Mouse (Mus musculus) CD4-positive, CD25-positive, alpha-beta regulatory T cell, adult 2 months (primary cell): ENCODE results near the gene Dnah5.
"Not testable (repeated sequence)": the region's sequence is repeated elsewhere in the genome, so short reads cannot be mapped to it uniquely, and the experiment has no call there.

Source experiments
- DNase-seq: peaks from one replicate; pipeline ENCODE4 v3.0.0-alpha.2; 2012; ENCODE audit warnings: low read depth, low spot score

Gene Dnah5

DNA sequence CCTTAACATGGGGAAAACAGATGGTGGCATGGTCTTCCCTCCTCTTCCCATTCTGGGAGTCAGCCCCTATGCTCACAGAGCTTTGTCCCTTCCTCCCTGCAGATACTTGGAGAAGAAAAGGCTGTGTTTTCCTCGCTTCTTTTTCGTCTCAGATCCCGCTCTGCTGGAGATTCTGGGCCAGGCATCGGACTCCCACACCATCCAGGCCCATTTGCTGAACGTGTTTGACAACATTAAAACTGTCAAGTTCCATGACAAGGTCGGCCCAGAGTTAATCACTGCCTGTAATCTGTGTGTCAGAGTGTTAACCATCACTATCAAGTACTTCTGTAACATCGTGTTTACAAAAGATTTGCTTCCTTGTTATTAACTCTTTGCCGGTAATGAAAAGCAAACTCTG, 103.6 kb downstream of the Dnah5 start:
- DNase-seq, result no peak

DNA sequence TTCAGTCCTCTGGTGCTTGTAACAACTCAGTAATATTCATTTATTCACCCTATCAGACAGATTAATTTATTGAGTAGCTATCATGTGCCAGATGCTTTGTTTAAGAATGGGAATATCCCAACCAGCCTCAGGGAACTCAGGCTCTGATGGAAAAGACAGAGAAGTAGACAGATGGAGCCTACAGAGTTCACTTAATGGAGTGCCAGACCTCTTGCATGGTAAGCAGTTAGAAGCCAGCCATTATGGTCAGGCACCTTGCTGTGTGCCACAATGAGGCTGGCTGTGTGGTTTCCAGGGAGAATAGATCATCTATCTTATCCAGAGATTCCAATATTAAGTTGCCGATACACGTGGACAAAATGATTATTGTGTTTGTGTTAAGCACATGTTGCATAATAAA, 104.3 kb downstream of the Dnah5 start:
- no peak for DNase-seq

DNA sequence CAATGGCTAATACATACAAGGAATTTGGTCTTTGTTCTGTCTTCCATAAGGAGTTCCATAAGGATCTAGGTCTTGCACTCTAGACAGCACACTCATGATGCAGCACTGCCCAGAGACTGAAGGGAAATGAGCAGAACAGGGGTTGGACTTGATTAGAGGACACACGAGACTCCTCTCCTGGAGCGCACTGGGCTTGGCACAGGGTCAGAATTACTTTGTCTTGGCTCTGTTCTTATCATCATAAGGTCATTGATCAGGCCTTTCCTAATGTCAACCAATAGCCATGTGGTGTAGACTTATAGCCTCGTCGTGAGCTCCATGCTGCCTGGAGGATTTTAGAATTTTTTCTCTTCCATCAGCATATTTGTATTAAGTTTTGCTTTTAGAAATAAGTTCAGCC, 107.0 kb downstream of the Dnah5 start:
- no peak for DNase-seq

DNA sequence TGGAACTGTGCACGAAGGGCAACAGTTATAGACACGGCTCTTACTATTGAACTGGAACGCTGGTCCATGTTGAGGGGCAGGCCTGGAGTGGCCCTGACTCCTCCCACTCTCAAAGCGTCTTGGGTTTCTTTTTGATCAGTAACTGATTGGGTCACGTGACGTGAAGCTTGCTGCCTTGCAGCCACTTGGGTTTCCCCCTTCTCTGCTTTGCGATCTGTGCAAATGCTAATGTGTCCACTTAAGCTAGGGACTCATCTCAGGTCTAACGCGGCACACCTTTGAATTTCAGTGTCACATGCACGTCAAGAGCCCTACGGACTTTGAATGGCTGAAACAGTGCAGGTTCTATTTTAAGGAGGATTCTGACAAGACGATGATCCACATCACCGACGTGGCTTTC, 109.9 kb downstream of the Dnah5 start:
- DNase-seq, result no peak

DNA sequence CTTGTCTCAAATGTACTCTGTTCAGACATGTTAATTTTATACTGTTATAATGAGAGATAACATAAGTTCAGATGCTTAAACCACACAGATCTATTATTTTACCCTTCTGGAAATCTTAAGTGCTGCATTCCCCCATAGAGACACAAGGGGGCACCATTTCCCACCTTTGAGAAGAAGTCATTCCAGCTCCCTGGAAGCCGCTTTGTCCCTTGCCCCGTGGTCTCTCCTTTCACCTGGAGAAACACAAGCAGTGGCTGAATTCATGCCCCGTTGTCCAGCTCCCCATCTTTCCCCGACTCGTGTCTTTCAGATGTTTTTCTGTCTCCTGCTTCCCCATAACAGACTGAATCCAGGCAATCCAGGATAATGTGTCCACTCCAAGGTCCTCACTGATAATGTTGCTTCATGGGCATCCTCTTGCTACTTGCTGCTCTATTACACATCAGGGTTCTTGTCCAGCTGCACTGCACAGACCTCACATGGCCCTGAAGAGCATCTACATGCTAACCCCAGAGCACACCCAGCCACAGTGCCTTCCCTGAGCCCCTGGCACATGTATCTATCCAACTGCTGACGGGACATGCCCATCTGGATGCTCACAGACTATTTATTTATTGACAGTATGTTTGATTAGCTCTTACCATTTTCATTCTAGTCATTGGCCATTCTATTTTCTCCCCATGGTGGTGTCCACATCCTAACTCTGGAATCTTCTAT, 112.4 kb downstream of the Dnah5 start:
- DNase-seq, result peak; percentile 24

DNA sequence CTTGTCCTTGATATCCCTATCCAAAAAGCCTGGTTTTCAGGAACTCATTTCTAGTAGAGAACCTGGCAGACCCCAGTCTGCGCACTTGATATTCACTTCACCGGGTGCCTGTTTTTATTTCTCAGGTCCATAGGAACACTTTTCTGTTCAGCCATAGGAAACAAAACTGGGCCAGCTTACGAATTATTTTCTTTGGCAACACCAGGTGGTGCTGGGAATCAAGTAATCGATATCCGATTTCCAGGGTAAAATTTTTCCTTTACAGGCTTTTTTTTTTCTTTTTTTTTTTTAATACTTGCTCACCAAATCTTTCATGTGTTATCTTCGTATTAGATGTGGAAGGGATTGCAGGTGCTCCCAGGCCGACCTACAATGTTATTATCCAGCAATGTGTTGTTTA, 119.0 kb downstream of the Dnah5 start:
- no peak for DNase-seq

DNA sequence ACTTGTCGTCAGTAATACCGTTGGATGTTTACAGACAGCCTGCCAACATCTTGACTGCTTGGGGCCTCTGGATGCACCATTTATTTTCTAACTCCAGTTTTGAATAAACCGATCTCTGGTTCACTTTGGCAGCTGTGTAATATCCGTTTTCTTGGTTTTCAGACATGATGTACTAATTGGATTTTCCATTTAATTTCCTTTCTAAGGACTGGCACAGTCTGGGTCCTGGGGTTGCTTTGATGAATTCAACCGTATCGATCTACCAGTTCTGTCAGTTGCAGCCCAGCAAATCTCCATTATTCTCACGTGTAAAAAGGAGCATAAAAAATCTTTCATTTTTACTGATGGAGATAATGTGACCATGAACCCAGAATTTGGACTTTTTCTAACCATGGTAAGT, 123.4 kb downstream of the Dnah5 start:
- no peak for DNase-seq

DNA sequence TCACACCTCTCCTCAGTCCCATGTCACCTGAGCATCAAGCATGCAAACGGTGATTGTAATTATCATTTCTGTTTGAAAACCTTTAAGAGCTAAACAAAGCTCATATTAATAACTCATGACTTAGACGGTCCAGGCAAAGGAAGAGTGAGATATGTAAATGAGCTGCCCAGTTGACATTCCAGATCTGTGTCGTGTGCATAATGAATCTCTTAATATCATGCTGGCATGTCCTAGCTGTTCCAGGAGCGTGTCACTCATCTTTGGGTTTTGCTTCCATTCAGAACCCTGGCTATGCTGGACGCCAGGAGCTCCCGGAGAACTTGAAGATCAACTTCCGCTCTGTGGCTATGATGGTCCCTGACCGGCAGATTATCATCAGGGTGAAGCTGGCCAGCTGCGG, 123.9 kb downstream of the Dnah5 start:
- DNase-seq, result no peak

DNA sequence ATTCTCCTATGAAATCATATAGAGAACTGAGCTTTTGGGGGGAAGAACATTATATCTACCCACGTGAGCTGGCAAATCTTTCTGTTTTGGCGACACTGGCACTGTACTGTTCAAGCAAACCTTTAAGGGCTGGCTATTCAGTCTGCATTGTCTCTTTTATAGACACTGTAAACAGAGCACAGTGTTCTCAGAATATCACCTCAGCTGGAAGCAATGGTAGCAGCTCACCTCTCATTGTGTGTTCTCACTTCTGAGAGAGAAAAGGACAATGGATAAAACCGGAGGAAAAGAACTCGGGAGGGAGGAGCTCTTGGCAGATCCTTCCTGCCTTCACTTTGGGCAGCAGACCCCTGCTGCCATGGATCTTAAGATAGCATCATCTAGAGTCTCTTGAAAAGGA, 137.6 kb downstream of the Dnah5 start:
- DNase-seq, result no peak

DNA sequence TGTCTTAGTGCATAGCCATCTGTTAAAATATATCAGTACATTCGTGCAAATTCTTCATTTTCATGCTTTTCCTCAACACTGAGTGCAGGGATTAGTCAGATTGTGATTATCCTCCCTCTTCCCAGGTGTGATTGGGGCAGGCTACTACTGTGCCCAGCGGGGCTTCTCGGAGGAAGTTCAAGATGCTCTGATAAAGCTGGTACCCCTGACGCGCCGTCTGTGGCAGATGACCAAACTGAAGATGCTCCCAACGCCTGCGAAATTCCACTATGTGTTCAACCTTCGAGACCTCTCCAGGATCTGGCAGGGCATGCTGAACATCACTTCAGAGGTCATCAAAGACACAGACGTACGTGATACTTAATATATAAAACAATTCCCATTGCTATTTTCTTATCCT, 164.0 kb downstream of the Dnah5 start:
- DNase-seq, result no peak

DNA sequence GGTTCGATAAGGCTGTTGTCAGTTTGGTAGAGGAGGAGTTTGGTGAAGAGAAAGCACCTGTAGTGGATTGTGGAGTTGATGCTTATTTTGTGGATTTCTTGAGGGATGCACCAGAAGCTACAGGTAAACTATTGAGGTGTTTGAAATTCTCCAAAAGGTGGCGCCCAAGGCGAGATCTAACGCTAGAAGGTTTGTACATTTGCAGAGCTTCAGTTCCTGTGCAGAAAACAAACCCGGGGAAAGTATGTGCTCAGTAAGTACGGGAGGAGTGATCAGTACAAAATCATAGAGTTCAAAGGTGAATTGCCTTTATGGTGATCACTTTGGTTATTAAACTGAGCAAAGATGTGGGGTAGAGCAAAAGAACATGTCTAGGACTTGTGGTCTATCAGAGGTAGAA, 166.9 kb downstream of the Dnah5 start:
- DNase-seq, result no peak

DNA sequence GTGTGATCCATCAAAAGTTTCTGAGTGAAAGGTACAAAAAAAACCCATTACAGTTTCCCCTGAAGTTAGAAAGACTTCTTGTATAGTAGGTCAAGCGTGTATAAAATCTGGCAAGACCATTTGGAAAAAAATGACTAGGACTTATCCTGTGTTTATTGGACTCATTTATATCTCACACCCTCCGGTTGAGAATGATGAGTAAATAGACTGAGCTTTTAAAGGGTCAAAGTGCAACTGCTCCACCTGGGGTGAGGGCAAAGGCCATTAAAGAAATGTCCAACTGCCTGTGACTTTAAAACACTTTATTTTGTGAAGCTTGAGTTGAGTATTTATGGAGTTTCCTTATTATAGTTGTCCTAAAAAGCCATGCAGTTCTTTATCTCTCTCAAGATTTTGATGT, 168.0 kb downstream of the Dnah5 start:
- no peak for DNase-seq

DNA sequence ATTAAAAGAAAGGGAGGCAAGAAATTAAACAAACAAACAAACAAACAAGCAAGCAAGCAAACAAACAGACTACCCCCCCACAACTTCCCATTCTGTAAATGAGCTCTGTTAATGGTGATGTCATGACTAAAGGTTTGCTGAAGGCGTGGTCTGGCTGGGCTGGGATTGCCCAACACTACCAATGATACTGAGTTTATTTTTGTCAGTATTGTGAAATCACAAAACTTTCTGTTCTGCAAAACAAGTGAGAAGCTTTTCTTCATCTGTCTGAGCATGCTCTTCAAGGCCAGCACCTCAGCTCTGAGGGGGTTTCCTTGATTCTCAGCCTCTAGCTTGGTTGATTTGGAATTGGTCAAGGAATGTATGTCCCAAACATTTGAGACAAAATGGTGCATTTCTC, 170.8 kb downstream of the Dnah5 start:
- DNase-seq, result no peak

DNA sequence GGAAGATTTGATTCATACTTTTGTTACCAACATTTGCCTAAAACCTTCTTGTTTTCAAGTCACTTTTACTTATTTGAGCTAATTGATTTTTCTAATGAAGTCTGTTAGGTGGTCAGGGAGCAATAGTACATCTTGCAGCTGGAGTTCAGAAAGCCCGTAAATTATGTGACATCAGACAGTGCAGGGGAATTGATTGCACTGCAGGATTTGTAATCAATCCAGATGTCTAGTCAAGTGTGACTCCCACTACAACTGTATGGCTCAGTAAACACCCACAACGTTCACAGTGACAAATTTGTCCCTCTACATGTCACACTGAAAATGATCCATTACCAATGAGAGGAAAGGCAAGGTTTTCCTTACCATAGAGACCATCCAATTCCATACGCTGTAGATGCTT, 177.4 kb downstream of the Dnah5 start:
- DNase-seq, result no peak

DNA sequence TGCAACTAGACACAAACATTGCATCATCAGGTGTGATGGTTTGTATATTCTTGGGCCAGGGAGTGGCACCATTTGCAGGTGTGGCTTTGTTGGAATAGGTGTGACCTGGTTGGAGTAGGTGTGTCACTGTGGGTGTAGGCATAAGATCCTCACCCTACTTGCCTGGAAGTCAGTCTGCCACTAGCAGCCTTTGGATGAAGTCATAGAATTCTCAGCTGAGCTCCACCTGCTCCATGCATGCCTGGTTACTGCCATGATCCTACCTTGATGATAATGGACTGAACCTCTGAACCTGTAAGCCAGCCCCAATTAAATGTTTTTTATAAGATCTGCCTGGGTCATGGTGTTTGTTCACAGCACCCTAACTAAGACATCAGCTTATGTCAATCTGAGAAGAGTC, 190.2 kb downstream of the Dnah5 start:
- not testable (repeated sequence) for DNase-seq

DNA sequence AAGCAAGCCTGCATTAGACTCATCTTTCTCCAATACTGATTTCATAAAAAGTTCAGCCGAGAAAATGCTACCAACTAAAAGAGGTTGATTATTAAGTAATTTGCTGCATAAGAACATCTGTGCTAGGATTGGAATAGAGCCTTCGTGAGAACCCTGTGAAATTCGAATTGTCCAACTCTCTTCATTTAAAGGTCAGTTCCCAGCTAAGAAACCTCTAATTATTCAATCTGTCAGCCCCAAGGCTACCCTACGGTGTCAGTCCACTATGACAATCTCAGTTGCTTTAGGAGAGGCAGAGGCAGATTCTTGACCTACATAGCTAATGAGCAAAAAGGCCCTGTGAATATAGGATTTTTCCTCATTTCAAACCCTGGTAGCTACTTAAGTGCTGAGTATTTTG, 191.9 kb downstream of the Dnah5 start:
- no peak for DNase-seq

DNA sequence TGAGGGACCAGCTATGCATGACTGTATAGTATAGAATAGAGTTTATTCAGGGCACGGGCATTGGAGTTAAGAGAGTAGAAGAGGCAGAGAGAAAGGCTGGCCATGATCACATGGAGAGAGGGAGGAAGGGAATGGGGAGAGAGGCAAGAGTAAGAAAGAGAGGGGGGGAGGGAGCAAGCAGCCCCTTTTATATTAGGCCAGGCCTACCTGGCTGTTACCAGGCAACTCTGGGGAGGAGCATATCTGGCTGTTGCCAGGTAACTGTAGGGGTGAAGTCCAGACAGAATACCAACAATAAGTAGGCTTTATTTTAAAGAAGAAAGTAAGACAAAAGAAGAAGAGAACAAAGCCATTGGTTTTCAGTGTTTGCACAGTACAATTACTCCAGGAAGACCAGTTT, 194.9 kb downstream of the Dnah5 start:
- no peak for DNase-seq

DNA sequence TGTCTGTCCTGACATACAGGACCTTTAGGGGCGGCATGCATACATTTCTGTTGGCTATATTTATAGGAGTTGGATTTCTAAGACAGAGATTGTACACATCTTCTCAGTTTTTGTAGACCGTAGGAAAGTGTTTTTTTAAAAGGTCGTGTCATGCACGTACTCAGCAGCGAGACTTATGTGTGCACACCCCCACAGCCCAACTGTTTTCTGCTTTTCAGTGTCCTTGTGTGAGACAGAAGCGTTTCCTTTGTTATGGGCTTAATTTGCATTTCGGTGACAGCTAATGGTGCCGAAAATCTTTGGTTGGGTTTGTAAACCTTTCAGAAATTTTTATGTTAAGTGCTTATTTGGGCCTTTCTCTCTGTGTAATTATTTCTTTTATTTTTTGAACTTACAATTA, 195.7 kb downstream of the Dnah5 start:
- no peak for DNase-seq

DNA sequence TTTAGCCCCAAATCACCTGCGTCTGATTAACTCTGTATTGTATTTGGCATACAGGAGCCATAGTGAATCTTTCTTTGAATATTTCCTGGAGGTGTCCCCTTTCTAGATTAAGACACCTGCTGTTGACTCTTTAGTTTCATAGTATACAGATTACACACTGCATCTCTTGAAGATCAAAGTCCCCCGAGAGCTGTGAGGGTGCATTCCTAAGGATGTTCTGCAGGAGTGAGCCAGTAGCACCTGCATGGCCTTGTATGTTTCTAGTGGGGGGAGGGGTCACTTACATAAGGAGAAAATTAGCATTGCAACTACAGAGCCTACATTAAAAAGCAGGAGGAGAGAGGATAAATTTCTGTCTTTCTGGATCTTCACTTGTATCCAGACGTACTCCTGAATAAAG, 201.1 kb downstream of the Dnah5 start:
- DNase-seq, result no peak

DNA sequence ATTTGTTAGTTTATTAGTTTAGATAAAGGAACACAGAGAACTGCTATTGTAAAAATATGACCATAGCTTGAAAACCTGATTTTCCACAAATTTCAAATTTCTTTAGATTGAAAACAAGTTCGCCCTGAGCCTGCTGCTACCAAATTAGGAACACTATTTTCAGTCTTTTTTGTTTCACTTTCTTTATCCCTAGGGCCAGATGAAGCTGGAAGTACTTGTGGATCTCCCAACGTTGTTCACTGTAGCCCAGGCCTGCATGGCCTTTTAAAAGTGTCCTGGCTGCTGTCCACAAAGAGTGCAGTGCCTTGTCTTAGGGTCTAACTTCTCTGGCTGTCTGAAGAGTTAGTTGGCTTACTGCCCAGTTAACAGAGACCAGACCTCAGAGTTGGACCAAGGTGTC, 201.6 kb downstream of the Dnah5 start:
- DNase-seq, result no peak

DNA sequence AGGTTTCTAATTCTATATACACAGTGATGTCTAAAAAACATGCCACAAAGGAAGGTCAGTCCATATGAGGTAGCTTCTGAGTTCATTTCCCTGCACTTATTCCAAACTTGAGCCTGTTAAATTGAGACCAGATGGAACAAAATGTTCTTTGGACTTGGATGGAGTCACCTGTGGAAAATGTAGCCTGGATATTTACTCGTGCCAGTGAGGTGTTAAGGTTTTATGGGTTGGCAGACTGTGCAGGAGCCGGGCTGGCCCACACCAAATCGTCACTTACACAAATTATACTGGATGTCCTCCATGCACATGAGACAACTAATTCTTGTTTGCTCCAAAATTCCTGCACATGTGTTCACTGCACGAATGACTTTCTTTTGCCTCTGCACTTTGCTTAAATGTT, 236.2 kb downstream of the Dnah5 start:
- no peak for DNase-seq

DNA sequence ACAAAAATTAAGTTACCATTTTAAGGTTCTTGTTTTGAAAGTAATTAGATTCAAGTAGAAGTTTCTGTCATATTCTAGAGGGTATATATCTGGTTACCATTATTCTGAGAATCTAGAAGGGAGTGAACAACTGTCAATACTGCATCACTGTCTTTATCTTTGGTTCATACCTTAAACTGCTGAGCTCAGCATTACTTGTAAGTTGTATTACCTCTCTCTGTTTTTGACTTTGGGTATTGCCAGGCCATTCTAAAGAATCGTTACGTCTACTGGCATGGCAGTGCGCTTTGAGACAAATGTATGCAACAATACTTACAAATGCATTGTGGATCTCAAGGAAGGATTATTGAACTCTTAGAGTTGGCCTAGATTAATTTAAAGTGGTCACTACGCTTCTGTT, 240.9 kb downstream of the Dnah5 start:
- DNase-seq, result no peak

DNA sequence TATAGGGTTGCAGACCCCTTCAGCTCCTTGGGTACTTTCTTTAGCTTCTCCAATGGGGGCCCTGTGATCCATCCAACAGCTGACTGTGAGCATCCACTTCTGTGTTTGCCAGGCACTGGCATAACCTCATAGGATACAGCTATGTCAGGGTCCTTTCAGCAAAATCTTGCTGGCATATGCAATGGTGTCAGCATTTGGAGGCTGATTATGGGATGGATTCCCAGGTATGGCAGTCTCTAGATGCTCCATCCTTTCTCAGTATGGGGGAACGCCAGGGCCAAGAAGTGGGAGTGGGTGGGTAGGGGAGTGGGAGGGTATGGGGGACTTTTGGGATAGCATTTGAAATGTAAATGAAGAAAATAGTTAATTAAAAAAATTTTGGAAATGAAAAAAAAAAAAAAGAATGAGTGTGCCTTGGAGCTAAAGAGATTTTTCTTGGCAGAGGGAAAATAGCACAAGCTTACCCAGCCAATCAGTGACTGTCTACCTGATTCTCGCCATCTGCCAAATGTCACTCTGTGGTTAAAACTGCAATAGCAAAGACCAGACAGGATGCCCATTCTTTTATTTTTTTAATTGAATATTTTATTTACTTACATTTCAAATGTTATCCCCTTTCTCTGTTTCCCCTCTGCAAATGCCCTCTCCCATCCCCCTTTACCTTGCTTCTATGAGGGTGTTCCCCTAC, 257.7 kb downstream of the Dnah5 start:
- not testable (repeated sequence) for DNase-seq
